Mouse (Mus musculus) brain, embryonic 14.5 days (tissue): Measurements from ENCODE around the gene Kdm7a. TPM values are rescaled to one million over a fixed set of nuclear protein-coding genes. Genes with fewer than 3 reads are reported as not detected.

Experiments used
- DNase-seq: peaks from one replicate; pipeline ENCODE4 v3.0.0-alpha.2; 2011; ENCODE audit warnings: low read depth
- CTCF ChIP-seq: fragments of 200-500 bp; IDR thresholded peaks from 2 replicates; pipeline ENCODE4 v1.5.1; 2012; ENCODE audit warnings: inconsistent platforms, mild to moderate bottlenecking, moderate library complexity, borderline replicate concordance; ENCODE audit not compliant: insufficient read depth, insufficient read length; ENCODE audit errors: extremely low read depth
- POLR2A ChIP-seq: fragments of 200-500 bp; IDR thresholded peaks from 2 replicates; pipeline ENCODE4 v1.6.1; 2012; ENCODE audit warnings: mild to moderate bottlenecking, inconsistent platforms, borderline replicate concordance; ENCODE audit not compliant: poor library complexity, insufficient read depth, insufficient read length, severe bottlenecking; ENCODE audit errors: extremely low read depth
- polyA plus RNA-seq: library from polyadenylated mRNA; depleted of rRNA; stranded (reverse); fragments of >200 nt; gene quantifications from 2 replicates; pipeline ENCODE4 v1.2.3, GENCODE M21; 2012

The Kdm7a gene
- polyA plus RNA-seq, 1 experiment, result 9.6 TPM

GRCm38 (mm10) chr6:39226610-39226955, 20.0 kb upstream of the Kdm7a start:
- TF ChIP-seq POLR2A (no peak), CTCF (no peak)
- DNase-seq, result no peak

GRCm38 (mm10) chr6:39225876-39226609, 19.5 kb upstream of the Kdm7a start:
- no peak for TF ChIP-seq POLR2A
- no peak for TF ChIP-seq CTCF
- peak; percentile 88 for DNase-seq

GRCm38 (mm10) chr6:39223328-39223885, 16.8 kb upstream of the Kdm7a start:
- TF ChIP-seq CTCF (no peak), POLR2A (no peak)
- DNase-seq, result no peak

- no peak for DNase-seq
- TF ChIP-seq POLR2A (no peak), CTCF (no peak)
Observed at GRCm38 (mm10) chr6:39222487-39222886, 15.9 kb upstream of the Kdm7a start.

- TF ChIP-seq POLR2A, result no peak
- TF ChIP-seq CTCF, result no peak
- no peak for DNase-seq
Observed at GRCm38 (mm10) chr6:39217961-39218360, 11.4 kb upstream of the Kdm7a start.

GRCm38 (mm10) chr6:39217138-39217537, 10.5 kb upstream of the Kdm7a start:
- TF ChIP-seq CTCF (no peak), POLR2A (no peak)
- no peak for DNase-seq

GRCm38 (mm10) chr6:39214949-39215606, 8.5 kb upstream of the Kdm7a start:
- no peak for DNase-seq
- TF ChIP-seq CTCF (no peak), POLR2A (no peak)

- TF ChIP-seq CTCF (no peak), POLR2A (no peak)
- DNase-seq, result peak; percentile 12
Observed at GRCm38 (mm10) chr6:39209677-39210076, 3.1 kb upstream of the Kdm7a start.

- no peak for TF ChIP-seq POLR2A
- TF ChIP-seq CTCF, result no peak
- no peak for DNase-seq
Observed at GRCm38 (mm10) chr6:39208181-39208580, 1.6 kb upstream of the Kdm7a start.

- DNase-seq, result no peak
- TF ChIP-seq CTCF (no peak), POLR2A (no peak)
Observed at GRCm38 (mm10) chr6:39205650-39206580, 674 bp downstream of the Kdm7a start.
